Mouse (Mus musculus) kidney, embryonic 16.5 days (tissue): ENCODE measurements around the gene Fam229a. TPM values are rescaled to one million over a fixed set of nuclear protein-coding genes. Genes with fewer than 3 reads are reported as not detected.

Experiments
- ATAC-seq: fragments of 200-750 bp; cut with Nextera tagmentation; 2 replicates; pipeline ENCODE4 v1.8.0; 2017; ENCODE audit warnings: moderate TSS enrichment; ENCODE audit not compliant: low FRiP score, low TSS enrichment
- H3K27ac ChIP-seq: fragments of 300-500 bp; sonication (generic); 2 replicates; pipeline ENCODE4 v1.5.1; 2014; ENCODE audit warnings: low read length
- H3K27me3 ChIP-seq: fragments of 300-500 bp; sonication (generic); 2 replicates; pipeline ENCODE4 v1.6.1; 2014; ENCODE audit warnings: low read length, control low read depth, mixed read lengths; ENCODE audit not compliant: insufficient read depth
- H3K36me3 ChIP-seq: fragments of 300-500 bp; sonication (generic); 2 replicates; pipeline ENCODE4 v1.6.1; 2014; ENCODE audit warnings: low read length, control low read depth, mixed read lengths; ENCODE audit not compliant: insufficient read depth
- H3K4me1 ChIP-seq: fragments of 300-500 bp; sonication (generic); 2 replicates; pipeline ENCODE4 v1.6.1; 2014; ENCODE audit warnings: low read length, control low read depth, mixed read lengths; ENCODE audit not compliant: insufficient read depth
- H3K4me2 ChIP-seq: fragments of 300-500 bp; sonication (generic); replicated peaks from 2 replicates; pipeline ENCODE4 v1.6.1; 2014; ENCODE audit warnings: low read depth, low read length
- H3K4me3 ChIP-seq: fragments of 300-500 bp; sonication (generic); 2 replicates; pipeline ENCODE4 v1.5.1; 2014; ENCODE audit warnings: mild to moderate bottlenecking, low read length
- H3K9ac ChIP-seq: fragments of 300-500 bp; sonication (generic); replicated peaks from 2 replicates; pipeline ENCODE4 v1.6.1; 2014; ENCODE audit warnings: low read length
- H3K9me3 ChIP-seq: fragments of 300-500 bp; sonication (generic); 2 replicates; pipeline ENCODE4 v1.6.1; 2016; ENCODE audit warnings: low read length, control low read depth
- WGBS: fragments of 180-500 bp; shearing (Covaris S2); extraction: QIAGEN DNeasy Blood & Tissue Kit; methylation state at CpG from one replicate; pipeline ENCODE4 v1.1.7; 2014; 5-methylcytosine and 5-hydroxymethylcytosine counted together
- polyA plus RNA-seq: library from polyadenylated mRNA; unstranded; fragments of >200 nt; fragmentation: Nextera tagmentation; extraction: Ambion mirVana; gene quantifications from 2 replicates; pipeline ENCODE4 v1.2.1, GENCODE M21; 2015

Fam229a gene
- polyA plus RNA-seq, 1 experiment from 2014 or later: not detected

- H3K4me2 ChIP-seq: no peak overlapping the region
- H3K9ac ChIP-seq: peak overlapping the region; percentile 10; the same call in 1 of the 2 replicates
- H3K4me3 ChIP-seq: no peak overlapping the region
- H3K4me1 ChIP-seq: peaks cover 14% of the 10 kb centered on the region
- no peak for ATAC-seq
- no peaks in the 10 kb centered on the region for H3K9me3 ChIP-seq
- no peak overlapping the region for H3K27ac ChIP-seq
- WGBS: 75% methylated on average over 3 of the region's 3 CpGs
- no peaks in the 10 kb centered on the region for H3K27me3 ChIP-seq
- H3K36me3 ChIP-seq: no peaks in the 10 kb centered on the region
Measured at GRCm38 (mm10) chr4:129459726-129460125, 31.3 kb upstream of the Fam229a start.

- WGBS: 0% methylated on average over 4 of the region's 4 CpGs
- peaks cover 14% of the 10 kb centered on the region for H3K4me1 ChIP-seq
- H3K9ac ChIP-seq: peak overlapping the region; percentile 72
- H3K4me3 ChIP-seq: peak overlapping the region; percentile 95
- ATAC-seq: peak; percentile 29; the same call in 1 of the 2 replicates
- H3K4me2 ChIP-seq: peak overlapping the region; percentile 57
- H3K27me3 ChIP-seq: no peaks in the 10 kb centered on the region
- peak overlapping the region; percentile 90 for H3K27ac ChIP-seq
- H3K36me3 ChIP-seq: peaks cover 8% of the 10 kb centered on the region
- H3K9me3 ChIP-seq: no peaks in the 10 kb centered on the region
Measured at GRCm38 (mm10) chr4:129460827-129461182, 30.2 kb upstream of the Fam229a start.

- no peaks in the 10 kb centered on the region for H3K9me3 ChIP-seq
Measured at GRCm38 (mm10) chr4:129461183-129461960, 29.6 kb upstream of the Fam229a start, which contains the start of gene Bsdc1. TSS of gene Bsdc1 (plus strand) at chr4:129461581.

GRCm38 (mm10) chr4:129462118-129462517, 28.9 kb upstream of the Fam229a start:
- no peak for ATAC-seq
- Histone ChIP-seq H3K27ac (peak overlapping the region; percentile 78), H3K27me3 (no peaks in the 10 kb centered on the region), H3K4me3 (peak overlapping the region; percentile 95), H3K4me2 (peak overlapping the region; percentile 85), H3K9ac (peak overlapping the region; percentile 82), H3K4me1 (peaks cover 14% of the 10 kb centered on the region), H3K9me3 (no peaks in the 10 kb centered on the region), H3K36me3 (peaks cover 20% of the 10 kb centered on the region)
- WGBS: 35% methylated on average over 3 of the region's 3 CpGs

More at GRCm38 (mm10) chr4:129461183-129461960, 29.6 kb upstream of the Fam229a start, which contains the start of gene Bsdc1:
- H3K4me2 ChIP-seq: peak within 1 kb of the TSS; percentile 85
- H3K27me3 ChIP-seq: no peaks in the 10 kb centered on the region
- peak within 1 kb of the TSS; percentile 82 for H3K9ac ChIP-seq
- peak within 1 kb of the TSS; percentile 95 for H3K4me3 ChIP-seq
- WGBS: under 1% methylated on average over 46 of the region's 46 CpGs
- H3K4me1 ChIP-seq: peaks cover 14% of the 10 kb centered on the region
- H3K27ac ChIP-seq: peak within 1 kb of the TSS; percentile 90
- ATAC-seq: peak; percentile 99
- peaks cover 13% of the 10 kb centered on the region for H3K36me3 ChIP-seq

- H3K4me3 ChIP-seq: no peak overlapping the region
- H3K27me3 ChIP-seq: no peaks in the 10 kb centered on the region
- no peak for ATAC-seq
- no peak overlapping the region for H3K9ac ChIP-seq
- H3K4me2 ChIP-seq: no peak overlapping the region
- H3K4me1 ChIP-seq: peaks cover 14% of the 10 kb centered on the region
- no peaks in the 10 kb centered on the region for H3K9me3 ChIP-seq
- H3K36me3 ChIP-seq: peaks cover 33% of the 10 kb centered on the region
- H3K27ac ChIP-seq: no peak overlapping the region
- 84% methylated on average over 24 of the region's 24 CpGs for WGBS
Measured at GRCm38 (mm10) chr4:129463097-129464059, 27.6 kb upstream of the Fam229a start.

GRCm38 (mm10) chr4:129464286-129464815, 26.6 kb upstream of the Fam229a start:
- Histone ChIP-seq H3K9me3 (no peaks in the 10 kb centered on the region), H3K27ac (no peak overlapping the region), H3K36me3 (peaks cover 41% of the 10 kb centered on the region), H3K4me2 (no peak overlapping the region), H3K27me3 (no peaks in the 10 kb centered on the region), H3K4me3 (no peak overlapping the region), H3K9ac (no peak overlapping the region), H3K4me1 (peaks cover 14% of the 10 kb centered on the region)
- 72% methylated on average over 4 of the region's 4 CpGs for WGBS
- no peak for ATAC-seq

GRCm38 (mm10) chr4:129476047-129476446, 14.9 kb upstream of the Fam229a start:
- WGBS: 89% methylated on average over 11 of the region's 11 CpGs
- H3K9me3 ChIP-seq: no peaks in the 10 kb centered on the region
- H3K4me1 ChIP-seq: no peaks in the 10 kb centered on the region
- H3K27me3 ChIP-seq: no peaks in the 10 kb centered on the region
- H3K9ac ChIP-seq: no peak overlapping the region
- no peak overlapping the region for H3K27ac ChIP-seq
- ATAC-seq: no peak
- H3K4me2 ChIP-seq: no peak overlapping the region
- H3K4me3 ChIP-seq: no peak overlapping the region
- H3K36me3 ChIP-seq: peaks cover 58% of the 10 kb centered on the region

GRCm38 (mm10) chr4:129479863-129480262, 11.1 kb upstream of the Fam229a start:
- peaks cover 46% of the 10 kb centered on the region for H3K36me3 ChIP-seq
- H3K4me1 ChIP-seq: no peaks in the 10 kb centered on the region
- H3K9ac ChIP-seq: no peak overlapping the region
- no peak overlapping the region for H3K27ac ChIP-seq
- H3K9me3 ChIP-seq: no peaks in the 10 kb centered on the region
- no peak for ATAC-seq
- WGBS: 82% methylated on average over 3 of the region's 3 CpGs
- H3K4me2 ChIP-seq: no peak overlapping the region
- H3K4me3 ChIP-seq: no peak overlapping the region
- H3K27me3 ChIP-seq: no peaks in the 10 kb centered on the region

GRCm38 (mm10) chr4:129481090-129481489, 9.9 kb upstream of the Fam229a start:
- H3K36me3 ChIP-seq: peaks cover 48% of the 10 kb centered on the region
- WGBS: 100% methylated on average over 1 of the region's 1 CpGs

More at GRCm38 (mm10) chr4:129481090-129481489, 9.9 kb upstream of the Fam229a start:
- Histone ChIP-seq H3K9me3 (no peaks in the 10 kb centered on the region), H3K4me3 (no peak overlapping the region), H3K27ac (no peak overlapping the region), H3K27me3 (no peaks in the 10 kb centered on the region), H3K9ac (no peak overlapping the region), H3K4me2 (no peak overlapping the region), H3K4me1 (no peaks in the 10 kb centered on the region)
- ATAC-seq: no peak
